Mouse (Mus musculus): Measurements from ENCODE around the gene Lipm. TPM values are rescaled to one million over a fixed set of nuclear protein-coding genes. Genes with fewer than 3 reads are reported as not detected.

Lipm gene
- 0.06 TPM for polyA plus RNA-seq (2017; shearing (Covaris generic))

GRCm38 (mm10) chr19:34100633-34101032 is at the start of gene Lipm:
TSS of gene Lipm (plus strand) at chr19:34100933.

GRCm38 (mm10) chr19:34066779-34067472 is 33.8 kb upstream of the Lipm start, which contains the start of gene Lipn:
TSS of gene Lipn (plus strand) at chr19:34067358.

GRCm38 (mm10) chr19:34165891-34166290 is 65.2 kb downstream of the Lipm start, which contains the start of gene Ankrd22:
TSS of gene Ankrd22 (minus strand) at chr19:34166053.

Other genes starting within 250 kb of the Lipm start
- not detected for gene Lipf, start 139.7 kb upstream of the Lipm start, polyA plus RNA-seq (2017; shearing (Covaris generic))
- not detected for gene Lipk, start 92.6 kb upstream of the Lipm start, polyA plus RNA-seq (2017; shearing (Covaris generic))
- not detected for gene Lipn, start 33.6 kb upstream of the Lipm start, polyA plus RNA-seq (2017; shearing (Covaris generic))
- not detected for gene Ankrd22, start 65.1 kb downstream of the Lipm start, polyA plus RNA-seq (2017; shearing (Covaris generic))
- 132 TPM for gene Stambpl1, start 91.3 kb downstream of the Lipm start, polyA plus RNA-seq (2017; shearing (Covaris generic))
- gene Acta2, start 154.7 kb downstream of the Lipm start, polyA plus RNA-seq (2017; shearing (Covaris generic)) = not detected
- gene Fas, start 189.7 kb downstream of the Lipm start, polyA plus RNA-seq (2017; shearing (Covaris generic)) = 97.2 TPM